Mouse (Mus musculus) stomach, postnatal 0 days (tissue): Measurements from ENCODE around the gene Spaca4.

Experiments used
- CTCF ChIP-seq: IDR thresholded peaks from 2 replicates; pipeline ENCODE4 v1.5.1; 2016; ENCODE audit warnings: antibody characterized with exemption, low read depth, mild to moderate bottlenecking, moderate library complexity
- EP300 ChIP-seq: optimal IDR thresholded peaks from 2 replicates; pipeline ENCODE3; 2016; ENCODE audit warnings: antibody characterized with exemption

DNA sequence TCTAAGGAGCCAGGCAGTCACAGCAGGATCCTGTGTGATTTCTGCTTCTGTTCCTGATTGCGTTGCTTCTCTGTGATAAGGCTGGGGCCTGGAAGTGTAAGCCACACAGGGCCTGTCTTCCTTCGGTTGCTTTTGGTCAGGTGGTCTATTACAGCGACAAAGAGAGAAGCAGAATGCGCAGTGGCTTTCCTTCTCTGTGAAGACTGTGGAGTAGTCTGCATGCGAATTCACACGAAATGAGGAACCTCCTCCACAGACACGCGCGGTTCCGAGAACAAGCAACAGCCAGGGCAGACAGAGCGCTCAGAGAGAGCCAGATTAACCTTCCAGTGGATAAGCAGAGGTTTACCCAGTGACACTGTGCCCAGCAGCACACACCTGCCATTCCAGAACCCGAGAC, 15.7 kb upstream of the Spaca4 start:
- TF ChIP-seq CTCF (no peak), EP300 (no peak)
